Comparison of ENCODE assay signal across 30 mouse cellular contexts in genomic region chr2:71242180-71242579, GRCm38 (mm10). TPM values are rescaled to one million over a fixed set of nuclear protein-coding genes. Genes with fewer than 3 reads are reported as not detected.
A peak's percentile ranks its signal among the peaks of the same experiment; 100 is the strongest.
DNase-seq lines count a peak whose midpoint lies in the region; TF ChIP-seq lines count a peak whose summit lies in the region.
"Had no signal": no experiment of that assay in that cellular context is flagged by ENCODE, and none has a peak within 500 bp of the region (broad histone marks: within the 10 kb centered on the region; RNA-seq: fewer than 3 reads in every experiment).

No protein-coding gene starts in this region.

- TF ChIP-seq RAD21 in CH12.LX (IDR thresholded peaks at IDR 0.05; ENCODE audit: low read depth, low read length) = peak; percentile 1

- no peak for TF ChIP-seq POLR2A in CH12.LX (IDR thresholded peaks at IDR 0.05; ENCODE audit: low read depth, low read length)

- no peaks in the 10 kb centered on the region for H3K9me3 ChIP-seq in CH12.LX (replicated peaks; ENCODE audit: low read length)
- H3K9me3 ChIP-seq: embryonic facial prominence, embryonic 13.5 days; forebrain, embryonic 10.5 days; forebrain, embryonic 15.5 days; hindbrain, embryonic 10.5 days; hindbrain, embryonic 15.5 days; liver, embryonic 12.5 days; midbrain, embryonic 13.5 days; neural tube, embryonic 15.5 days had no signal

- H3K9ac ChIP-seq in CH12.LX (ENCODE audit: insufficient read depth, low read depth) = no peak overlapping the region
- H3K9ac ChIP-seq: embryonic facial prominence, embryonic 13.5 days; forebrain, embryonic 15.5 days; hindbrain, embryonic 15.5 days; liver, embryonic 12.5 days; liver, postnatal 0 days; midbrain, embryonic 13.5 days; neural tube, embryonic 15.5 days had no signal

- no peak for DNase-seq in layer of hippocampus, adult 2 months (ENCODE audit: low spot score in 2 of 2)
- DNase-seq in layer of hippocampus, postnatal 10 days (ENCODE audit: low spot score in 2 of 2) = no peak
- DNase-seq in CH12.LX (ENCODE audit: extremely low read depth) (no peak), NIH3T3 (ENCODE audit: low read depth) (peak; percentile 13)
- no peak for DNase-seq in spleen, adult 12 weeks (ENCODE audit: low spot score)
- no peak for DNase-seq in gastrocnemius, postnatal 10 days
- no peak for DNase-seq in kidney, adult 8-10 months
- DNase-seq: adrenal gland, postnatal 14 days; cerebellum, adult 18-20 months; cerebellum, postnatal 10 days; gastrocnemius, adult 2 months; heart, postnatal 14 days; kidney, postnatal 36 days; layer of hippocampus, postnatal 36 days; left cerebral cortex, postnatal 4 days; liver, postnatal 0 days; retina, postnatal 1 day; right cerebral cortex, postnatal 14 days; spleen, adult 18-20 months; thymus, adult 2 months; thymus, postnatal 4 days had no signal

- H3K4me1 ChIP-seq in CH12.LX (ENCODE audit: control insufficient read depth in 1 of 2, insufficient read depth in 2 of 2) = peaks cover 0 to 11% of the 10 kb centered on the region in 2 experiments; a peak in 2 of 4 replicates
- H3K4me1 ChIP-seq: embryonic facial prominence, embryonic 13.5 days; hindbrain, embryonic 10.5 days; liver, embryonic 12.5 days had no signal

- peak; percentile 38 for TF ChIP-seq CTCF in layer of hippocampus, adult 2 months (conservative IDR thresholded peaks at IDR 0.05)
- 0 out of 4 replicates have a peak, but pooled peaks of 1 of the 2 experiments have one; percentile 16 for TF ChIP-seq CTCF in CH12.LX (conservative IDR thresholded peaks at IDR 0.05 in 1 of 2, IDR thresholded peaks at IDR 0.05 in 1 of 2; ENCODE audit: low read depth in 2 of 2, low read length in 2 of 2)

- dilution Hi-C loops in CH12.LX (cut with MboI; ENCODE audit: extremely low pct_ligation_motif_present, extremely low pct_unique_long_range_greater_than_20kb, low sequenced_read_pairs) = no loop called here

- peaks cover 11 to 45% of the 10 kb centered on the region in 2 experiments for H3K36me3 ChIP-seq in CH12.LX (replicated peaks in 1 of 2; ENCODE audit: control insufficient read depth in 1 of 2, insufficient read depth in 1 of 2, low read length in 1 of 2)

- no peak overlapping the region for H3K4me3 ChIP-seq in layer of hippocampus, adult 2 months
- no peak overlapping the region for H3K4me3 ChIP-seq in CH12.LX (replicated peaks in 1 of 3; ENCODE audit: low read depth in 2 of 3, low read length in 2 of 3, poor library complexity in 1 of 3)
- H3K4me3 ChIP-seq: embryonic facial prominence, embryonic 13.5 days; forebrain, embryonic 10.5 days; forebrain, embryonic 15.5 days; gastrocnemius, adult 2 months; hindbrain, embryonic 10.5 days; hindbrain, embryonic 15.5 days; liver, embryonic 12.5 days; midbrain, embryonic 13.5 days; neural tube, embryonic 15.5 days had no signal

- no peaks in the 10 kb centered on the region for H3K79me2 ChIP-seq in CH12.LX (replicated peaks; ENCODE audit: control insufficient read depth, extremely low read depth, insufficient read depth, poor library complexity, severe bottlenecking)

- no peak for TF ChIP-seq EP300 in CH12.LX (IDR thresholded peaks at IDR 0.05; ENCODE audit: low read length)

- in situ Hi-C loops in CH12.LX (cut with MboI; ENCODE audit: low pct_ligation_motif_present, low pct_unique_long_range_greater_than_20kb, low sequenced_read_pairs) = no loop called here

- H3K27ac ChIP-seq in layer of hippocampus, adult 2 months = no peak overlapping the region
- no peak overlapping the region for H3K27ac ChIP-seq in CH12.LX (ENCODE audit: insufficient read depth, low read depth)
- H3K27ac ChIP-seq: embryonic facial prominence, embryonic 13.5 days; forebrain, embryonic 10.5 days; forebrain, embryonic 15.5 days; gastrocnemius, adult 2 months; hindbrain, embryonic 10.5 days; hindbrain, embryonic 15.5 days; liver, embryonic 12.5 days; macrophage; midbrain, embryonic 13.5 days; neural tube, embryonic 15.5 days had no signal

- no peaks in the 10 kb centered on the region for H3K27me3 ChIP-seq in CH12.LX (replicated peaks)
- H3K27me3 ChIP-seq: embryonic facial prominence, embryonic 13.5 days; forebrain, embryonic 15.5 days; hindbrain, embryonic 15.5 days; liver, embryonic 12.5 days; midbrain, embryonic 13.5 days; neural tube, embryonic 15.5 days had no signal

- H3K4me2 ChIP-seq in CH12.LX (ENCODE audit: insufficient read depth, low read depth, poor library complexity, severe bottlenecking) = no peak overlapping the region
- H3K4me2 ChIP-seq: embryonic facial prominence, embryonic 13.5 days; forebrain, embryonic 15.5 days; hindbrain, embryonic 15.5 days; liver, embryonic 12.5 days; midbrain, embryonic 13.5 days; neural tube, embryonic 15.5 days had no signal

TF ChIP-seq in CH12.LX, 34 proteins besides CTCF, POLR2A, EP300 and RAD21:
- TF ChIP-seq TCF12 (IDR thresholded peaks at IDR 0.05; ENCODE audit: low read depth, low read length) (no peak), ZMIZ1 (IDR thresholded peaks at IDR 0.05; ENCODE audit: low read depth, low read length) (no peak), JUND (conservative IDR thresholded peaks at IDR 0.05; ENCODE audit: low read depth, low read length) (no peak), SMC3 (IDR thresholded peaks at IDR 0.05; ENCODE audit: low read depth, low read length) (no peak), ELF1 (IDR thresholded peaks at IDR 0.05; ENCODE audit: low read depth, low read length) (no peak), PAX5 (IDR thresholded peaks at IDR 0.05; ENCODE audit: low read length) (no peak), NELFE (IDR thresholded peaks at IDR 0.05; ENCODE audit: low read depth, low read length) (no peak), ZKSCAN1 (IDR thresholded peaks at IDR 0.05; ENCODE audit: borderline replicate concordance, low read depth, low read length) (no peak), CHD1 (IDR thresholded peaks at IDR 0.05; ENCODE audit: low read depth, low read length) (no peak), GABPA (IDR thresholded peaks at IDR 0.05; ENCODE audit: insufficient replicate concordance, low read depth, low read length) (no peak)
TF ChIP-seq in CH12.LX: peak in this region for 0.

RNA-seq across cellular contexts. Expression of gene Dync1i2, which starts 30.7 kb away (rescaled TPM):
- total RNA-seq in layer of hippocampus, adult 2 months (2021) = 100 to 1,000 TPM; 135 to 142 TPM
- total RNA-seq in layer of hippocampus, postnatal 10 days (2021) = 100 to 1,000 TPM; 172 to 182 TPM
- 22.9 and 24.6 TPM in 2 replicates for total RNA-seq in CH12.LX (2012; rRNA removed)
- 38.6 and 47.2 TPM in 2 replicates for total RNA-seq in CH12.LX (2014; rRNA removed)
- 69.5 and 74.3 TPM in 2 replicates for polyA plus RNA-seq in CH12.LX (2012; ENCODE audit: insufficient read length, low read depth)
- total RNA-seq in gastrocnemius, postnatal 10 days (2021) = 10 to 100 TPM; 54.5 to 62.8 TPM
